Mouse (Mus musculus): ENCODE data around the gene Klk9.

The Klk9 gene

DNA sequence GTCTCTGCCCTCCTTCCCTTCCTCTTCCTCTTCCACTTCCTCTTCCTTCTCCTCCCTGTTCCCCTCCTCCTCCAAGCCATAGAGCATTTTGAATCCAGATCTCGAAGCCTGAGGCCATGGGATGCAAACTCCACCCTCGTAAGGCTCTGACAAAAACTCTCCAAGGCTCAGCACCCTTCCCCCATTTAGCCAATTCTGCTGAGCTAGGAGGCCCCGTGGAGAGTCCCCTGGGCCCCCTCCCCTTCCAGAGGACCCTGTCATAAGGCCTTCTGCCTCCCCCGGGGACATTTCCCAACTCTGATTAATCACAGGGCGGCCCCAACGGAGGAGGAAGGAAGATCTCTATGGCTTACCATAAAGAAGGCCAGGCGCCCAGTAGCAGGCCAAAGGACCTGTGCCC lies at the start of gene Klk9:
Gene Klk9, plus strand, starts transcription at position 301 of the 400 bp plus-strand sequence.
- DNase-seq: no peak

DNA sequence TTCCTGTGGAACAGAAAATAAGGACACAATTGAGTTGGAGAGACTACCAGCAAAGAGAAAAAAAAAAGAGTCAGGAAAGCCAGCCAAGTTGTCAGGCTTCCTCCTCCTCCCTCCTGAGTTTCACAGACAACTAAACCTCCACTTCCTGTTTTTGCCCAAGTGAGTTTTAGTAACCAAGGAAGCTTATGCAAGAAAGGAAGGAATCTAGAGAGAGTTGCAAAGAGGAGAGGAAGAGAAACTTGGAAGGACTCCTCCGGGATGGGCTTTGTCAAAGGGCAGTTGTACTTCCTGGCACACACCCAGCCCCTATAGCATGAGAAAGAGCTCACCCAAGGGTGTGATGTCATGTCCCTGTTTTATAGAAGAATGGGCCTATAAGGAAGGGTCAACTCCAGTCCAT lies 43.9 kb upstream of the Klk9 start:
- DNase-seq: peak in 1 of 2 experiments; percentile 7

GRCm38 (mm10) chr7:43752806-43753205 lies 38.9 kb upstream of the Klk9 start:
- DNase-seq: no peak

GRCm38 (mm10) chr7:43766484-43766883 lies 25.2 kb upstream of the Klk9 start:
- DNase-seq: no peak

GRCm38 (mm10) chr7:43768597-43768996 lies 23.1 kb upstream of the Klk9 start, which contains the start of gene Klk12:
Gene Klk12, plus strand, starts transcription at chr7:43768897.
- DNase-seq: no peak

DNA sequence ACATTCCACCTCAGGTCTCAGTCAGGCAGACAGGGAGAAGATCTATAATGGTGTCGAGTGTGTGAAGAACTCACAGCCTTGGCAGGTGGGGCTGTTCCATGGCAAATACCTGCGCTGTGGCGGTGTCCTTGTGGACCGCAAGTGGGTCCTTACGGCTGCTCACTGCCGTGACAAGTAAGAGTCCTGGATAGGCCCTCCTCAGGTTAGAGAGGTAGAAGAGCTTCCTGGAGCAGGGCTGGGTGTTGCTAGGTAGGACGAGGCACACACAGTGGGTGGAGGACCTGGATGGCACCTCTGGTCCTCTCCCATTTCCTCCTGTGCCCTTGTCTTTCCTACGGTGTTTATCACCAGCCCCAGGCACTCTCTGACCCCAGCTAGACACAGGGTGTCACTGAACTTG lies 22.1 kb upstream of the Klk9 start:
- DNase-seq: no peak

DNA sequence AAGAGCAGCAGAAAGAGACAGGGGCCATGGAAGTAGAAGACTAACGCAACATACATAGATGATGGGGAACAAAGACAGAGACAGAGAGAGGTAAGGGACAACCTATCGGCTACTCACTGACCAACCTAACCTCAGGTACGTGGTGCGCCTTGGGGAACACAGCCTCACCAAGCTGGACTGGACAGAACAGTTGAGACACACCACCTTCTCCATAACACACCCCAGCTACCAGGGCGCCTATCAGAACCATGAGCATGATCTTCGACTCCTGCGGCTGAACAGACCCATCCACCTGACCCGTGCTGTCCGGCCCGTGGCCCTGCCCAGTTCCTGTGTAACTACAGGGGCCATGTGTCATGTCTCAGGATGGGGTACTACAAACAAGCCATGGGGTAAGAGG lies 21.0 kb upstream of the Klk9 start:
- DNase-seq: no peak

DNA sequence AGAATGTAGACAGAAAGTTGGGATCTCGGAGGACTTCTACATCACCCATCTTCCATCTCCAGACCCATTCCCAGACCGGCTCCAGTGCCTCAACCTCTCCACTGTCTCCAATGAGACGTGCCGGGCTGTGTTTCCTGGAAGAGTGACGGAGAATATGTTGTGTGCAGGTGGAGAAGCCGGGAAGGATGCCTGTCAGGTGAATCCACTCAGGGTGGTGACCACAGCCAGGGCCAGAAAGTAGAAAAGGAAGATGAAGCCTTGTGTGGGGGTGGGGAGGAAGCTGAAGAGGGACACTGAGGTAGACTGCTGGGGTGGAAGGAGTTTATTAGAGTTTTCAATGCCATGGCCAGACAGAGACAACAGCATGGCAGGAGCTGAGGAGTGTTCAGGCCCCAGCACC lies 19.8 kb upstream of the Klk9 start:
- no peak for DNase-seq

GRCm38 (mm10) chr7:43772901-43773300 lies 18.8 kb upstream of the Klk9 start:
- DNase-seq: no peak

GRCm38 (mm10) chr7:43774364-43774763 lies 17.3 kb upstream of the Klk9 start, which contains the start of gene Klk11:
Gene Klk11, plus strand, starts transcription at chr7:43774604.
- no peak for DNase-seq

GRCm38 (mm10) chr7:43774802-43775201 lies 16.9 kb upstream of the Klk9 start:
- DNase-seq: no peak

DNA sequence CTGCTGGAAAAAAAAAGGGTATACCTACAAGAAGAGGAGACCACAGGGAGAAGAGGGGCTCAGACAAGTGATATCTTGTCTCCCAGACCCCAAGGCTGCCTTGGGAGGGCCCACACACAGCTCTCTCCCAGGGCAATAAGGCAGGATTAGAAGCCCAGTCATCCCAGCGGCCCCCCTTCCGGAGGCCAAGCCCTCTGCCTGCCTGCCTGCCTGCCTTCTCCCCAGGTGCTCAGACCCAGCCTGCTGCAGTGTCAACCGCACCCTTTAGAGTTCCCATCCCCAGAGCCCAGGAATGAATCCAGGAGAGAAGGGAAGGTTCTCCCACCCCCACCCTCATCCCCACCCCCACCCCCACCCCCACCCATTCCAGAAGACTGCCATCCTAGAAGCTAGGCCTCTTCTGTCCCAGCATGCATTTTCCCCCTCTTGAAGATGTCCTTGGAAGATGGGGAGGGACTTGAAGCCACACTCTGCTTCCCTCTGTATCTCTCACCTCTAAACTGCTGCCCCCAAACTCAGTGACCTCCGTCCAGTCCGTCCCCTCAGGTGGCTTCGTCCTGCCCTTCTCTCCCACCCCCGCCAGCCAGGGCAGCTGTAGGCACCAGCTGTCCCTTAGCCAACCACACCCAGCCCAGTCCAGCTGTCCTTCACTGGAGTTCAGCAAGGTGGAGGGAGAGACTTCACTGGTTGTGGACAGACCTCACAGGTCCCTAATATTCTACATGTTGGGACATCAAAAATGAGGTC lies 16.2 kb upstream of the Klk9 start:
- DNase-seq: no peak

DNA sequence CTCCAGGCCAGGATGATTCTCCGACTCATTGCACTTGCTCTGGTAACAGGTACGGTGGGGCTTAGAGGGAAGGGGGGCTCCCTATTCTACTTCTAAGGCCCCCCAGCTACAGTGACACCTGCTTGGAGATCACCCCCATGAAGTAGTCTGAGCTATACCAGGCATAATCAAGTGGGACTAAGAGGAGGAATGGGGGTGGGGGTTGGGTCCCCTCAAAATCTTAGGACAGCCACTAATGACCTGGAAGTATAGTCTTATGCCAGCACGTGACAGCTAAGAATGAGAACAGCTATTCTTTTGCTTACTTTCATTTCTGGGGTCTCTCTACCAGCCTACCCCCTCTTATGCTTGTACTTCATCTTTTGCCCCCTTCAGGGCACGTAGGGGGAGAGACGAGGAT lies 15.2 kb upstream of the Klk9 start:
- no peak for DNase-seq

- no peak for DNase-seq
Measured at GRCm38 (mm10) chr7:43777423-43777822, 14.3 kb upstream of the Klk9 start.

DNA sequence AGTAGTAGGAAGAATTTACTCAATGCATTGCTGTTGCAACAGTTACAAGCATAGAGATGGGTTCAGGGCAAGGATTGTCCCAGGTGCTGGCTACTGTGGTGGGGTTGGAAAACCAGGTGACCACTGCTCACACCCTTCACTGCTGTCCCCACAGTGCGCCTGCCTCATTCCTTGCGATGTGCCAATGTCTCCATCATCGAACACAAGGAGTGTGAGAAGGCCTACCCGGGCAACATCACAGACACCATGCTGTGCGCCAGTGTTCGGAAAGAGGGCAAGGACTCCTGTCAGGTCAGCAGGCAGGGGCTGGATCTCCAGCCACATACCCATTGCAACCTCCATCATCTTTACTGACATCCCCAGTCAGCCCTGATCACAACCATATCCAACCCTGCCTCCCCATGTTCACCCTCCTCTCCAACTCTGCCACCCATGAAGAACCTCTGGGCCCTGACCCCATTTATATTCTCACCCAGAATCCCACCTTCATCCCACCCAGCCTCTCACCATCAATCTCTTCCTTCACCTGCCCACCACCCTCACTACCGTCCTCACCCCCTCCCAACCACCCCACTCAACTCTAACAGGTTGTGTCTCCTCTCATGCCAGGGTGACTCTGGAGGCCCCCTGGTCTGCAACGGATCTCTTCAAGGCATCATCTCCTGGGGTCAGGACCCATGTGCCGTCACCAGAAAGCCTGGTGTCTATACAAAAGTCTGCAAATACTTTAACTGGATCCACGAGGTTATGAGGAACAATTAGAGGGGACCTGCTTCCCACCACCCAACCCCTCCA lies 13.3 kb upstream of the Klk9 start:
- DNase-seq: no peak

DNA sequence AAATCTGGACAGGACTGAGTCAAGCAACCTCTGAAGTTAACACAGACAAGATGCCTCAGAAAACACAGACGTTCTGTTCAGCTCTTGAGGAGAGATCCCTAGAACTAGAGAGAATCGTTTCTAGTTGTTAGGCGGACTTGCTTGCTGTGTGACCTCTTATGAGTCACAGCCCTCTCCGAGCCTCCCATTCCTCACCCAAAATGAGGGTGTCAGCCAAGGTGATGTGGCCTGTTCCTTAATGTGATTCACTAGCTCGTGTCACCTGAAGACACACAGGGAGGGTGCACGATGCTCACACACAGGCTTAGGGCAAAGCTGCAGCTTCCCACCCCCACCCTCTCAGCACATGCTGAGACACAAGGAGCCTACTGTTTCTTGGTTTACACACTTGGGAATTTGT lies 11.4 kb upstream of the Klk9 start:
- DNase-seq: no peak

DNA sequence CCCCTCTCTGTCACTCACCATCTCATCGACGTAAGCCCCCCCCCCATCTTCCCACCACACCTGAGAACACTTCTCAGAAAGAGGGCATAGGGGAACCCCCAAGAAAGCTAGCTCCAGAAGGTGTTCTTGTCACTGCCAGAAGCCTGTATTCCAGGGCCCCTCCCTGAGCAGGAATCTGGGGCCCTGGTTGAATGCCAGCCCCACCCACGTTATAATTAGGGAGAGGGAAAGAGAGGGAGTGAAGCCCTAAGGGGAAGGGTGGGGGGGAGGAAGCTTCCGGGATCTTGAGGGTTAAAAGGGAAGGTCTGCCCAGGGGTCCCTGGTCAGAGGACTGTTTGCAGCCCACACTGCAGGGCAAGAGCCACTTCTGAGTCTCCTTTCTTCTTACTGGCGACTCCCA lies 10.9 kb upstream of the Klk9 start, which contains the start of gene Klk10:
Gene Klk10, plus strand, starts transcription at position 290 of the 400 bp plus-strand sequence.
- DNase-seq: no peak

DNA sequence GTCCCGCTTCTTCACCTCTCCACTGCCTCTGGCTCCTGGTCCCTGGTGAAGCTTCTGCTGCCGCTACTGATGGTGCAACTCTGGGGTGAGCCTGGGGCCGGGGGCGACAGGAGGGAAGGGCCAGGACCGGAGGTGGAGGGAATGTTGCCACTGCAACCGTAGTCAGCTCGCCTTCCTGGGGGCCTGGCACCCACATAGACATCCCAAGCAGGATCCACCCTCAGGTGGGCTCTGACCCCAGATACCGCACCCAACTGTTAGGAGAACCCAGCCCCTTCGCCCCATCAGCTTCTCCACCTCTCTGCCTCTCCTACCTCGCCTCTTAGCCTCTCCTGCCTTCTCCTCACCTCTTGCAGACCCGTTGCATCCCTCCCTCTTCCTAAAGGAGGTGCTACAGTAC lies 10.2 kb upstream of the Klk9 start:
- DNase-seq: no peak

DNA sequence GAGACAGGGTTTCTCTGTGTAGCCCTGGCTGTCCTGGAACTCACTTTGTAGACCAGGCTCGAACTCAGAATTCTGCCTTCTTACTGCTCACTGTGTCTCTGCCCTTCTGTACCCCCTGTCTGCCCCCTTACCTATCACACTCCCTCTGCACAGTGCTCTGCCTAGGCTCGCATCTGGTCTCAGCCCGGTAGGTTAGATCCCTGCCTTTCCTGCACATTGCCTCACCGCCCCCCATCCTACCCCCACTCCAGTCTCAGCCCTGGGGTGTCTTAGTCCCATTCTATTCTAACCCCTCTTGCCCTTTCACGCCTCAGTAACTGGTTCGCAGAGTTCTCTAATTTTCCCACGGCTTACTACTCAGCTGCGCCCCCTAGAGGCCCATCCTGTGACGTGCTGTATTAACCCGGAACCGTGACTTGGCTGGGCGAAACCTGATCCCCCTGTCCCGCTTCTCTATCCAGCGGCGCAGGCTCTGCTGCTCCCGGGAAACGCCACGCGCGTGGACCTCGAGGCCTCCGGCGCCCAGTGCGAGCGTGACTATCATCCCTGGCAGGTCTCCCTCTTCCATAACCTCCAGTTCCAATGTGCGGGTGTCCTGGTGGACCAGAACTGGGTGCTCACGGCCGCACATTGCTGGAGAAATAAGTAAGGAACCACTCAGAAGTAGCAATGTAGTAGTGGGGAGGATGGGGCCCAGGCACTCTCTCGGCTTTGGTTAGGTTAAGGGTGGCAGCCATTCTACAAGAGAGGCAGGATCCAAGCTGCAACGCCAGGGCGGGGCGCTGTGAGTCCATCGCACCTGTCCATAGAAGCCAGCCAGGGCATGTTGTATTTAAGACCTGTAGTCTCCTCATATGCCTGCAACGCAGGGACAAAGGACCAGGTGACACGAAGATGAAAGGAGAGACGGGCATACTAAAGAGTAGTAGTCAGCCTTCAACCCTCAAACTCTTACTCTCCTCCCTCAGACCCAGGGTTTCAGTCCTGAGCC lies 9.1 kb upstream of the Klk9 start:
- DNase-seq: peak; percentile 79 to 83

DNA sequence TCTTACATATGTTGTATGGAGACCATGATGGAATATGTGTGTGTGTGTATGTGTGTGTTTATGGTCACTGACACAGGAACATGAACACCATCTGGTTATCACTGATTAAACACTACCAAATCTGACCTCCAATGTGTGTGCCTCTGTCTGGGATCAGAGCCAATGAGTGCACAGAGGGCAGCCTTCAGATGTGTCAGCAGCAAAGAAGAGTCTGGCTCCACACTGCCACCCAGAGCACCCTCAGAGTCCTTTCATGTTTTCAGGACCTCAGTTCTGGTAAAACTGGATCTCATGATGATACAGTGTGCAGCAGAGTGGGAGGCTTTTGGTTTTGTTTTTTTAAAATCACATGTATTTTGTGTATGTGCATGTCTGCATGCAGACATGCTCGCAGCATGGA lies 6.4 kb upstream of the Klk9 start:
- DNase-seq: no peak

- no peak for DNase-seq
Measured at GRCm38 (mm10) chr7:43788096-43788495, 3.6 kb upstream of the Klk9 start.

DNA sequence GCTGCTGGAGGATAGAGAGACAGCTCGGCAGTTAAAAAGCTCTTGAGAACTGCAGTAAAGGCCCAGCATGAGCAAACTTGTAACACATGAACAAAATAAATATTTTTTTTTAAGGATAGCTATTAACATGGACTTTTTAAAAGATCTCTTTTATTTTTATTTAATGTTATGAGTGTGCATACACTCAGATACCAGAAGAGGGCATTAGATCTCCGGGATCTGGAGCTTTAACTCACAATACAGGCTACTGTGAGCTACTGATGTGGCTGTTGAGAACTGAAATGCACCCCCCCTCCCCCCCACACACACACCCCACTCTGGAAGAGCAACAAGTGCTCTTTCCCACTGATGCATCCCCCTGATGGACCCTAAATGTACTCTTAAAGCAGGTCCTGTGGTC lies 2.4 kb upstream of the Klk9 start:
- DNase-seq: no peak

GRCm38 (mm10) chr7:43796355-43796754 lies 4.7 kb downstream of the Klk9 start:
- DNase-seq: no peak

All from cerebellum, postnatal 10 days (tissue).